9 mouse cellular contexts compared by ENCODE assay signal in genomic region chrX:102476784-102477183, GRCm38 (mm10). TPM values are rescaled to one million over a fixed set of nuclear protein-coding genes. Genes with fewer than 3 reads are reported as not detected.
DNase-seq lines count a peak whose midpoint lies in the region; ATAC-seq and TF ChIP-seq lines count a peak whose summit lies in the region.
"Had no signal": no experiment of that assay in that cellular context is flagged by ENCODE, and none has a peak within 500 bp of the region (broad histone marks: within the 10 kb centered on the region; RNA-seq: fewer than 3 reads in every experiment).

No protein-coding gene starts in this region.

- H3K27ac ChIP-seq in intestine, postnatal 0 days (ENCODE audit: low read depth, low read length), result no peak overlapping the region
- H3K27ac ChIP-seq in intestine, embryonic 16.5 days (ENCODE audit: low read length), result no peak overlapping the region
- H3K27ac ChIP-seq: embryonic facial prominence, embryonic 12.5 days had no signal

- 39% methylated on average over 3 of the region's 3 CpGs for WGBS in intestine, postnatal 0 days
- WGBS in intestine, embryonic 16.5 days, result 35% methylated on average over 3 of the region's 3 CpGs

- no peak overlapping the region for H3K4me3 ChIP-seq in intestine, postnatal 0 days (ENCODE audit: low read depth, low read length)
- no peak overlapping the region for H3K4me3 ChIP-seq in intestine, embryonic 16.5 days (ENCODE audit: low read length)
- H3K4me3 ChIP-seq: embryonic facial prominence, embryonic 12.5 days had no signal

- no peaks in the 10 kb centered on the region for H3K9me3 ChIP-seq in intestine, postnatal 0 days (ENCODE audit: control insufficient read depth)
- no peaks in the 10 kb centered on the region for H3K9me3 ChIP-seq in intestine, embryonic 16.5 days (ENCODE audit: control insufficient read depth, low read length)
- H3K9me3 ChIP-seq: embryonic facial prominence, embryonic 12.5 days had no signal

- ATAC-seq in intestine, postnatal 0 days, result no peak
- no peak for ATAC-seq in intestine, embryonic 16.5 days

- peak; percentile 75 for TF ChIP-seq CTCF in intestine, postnatal 0 days (IDR thresholded peaks at IDR 0.05; ENCODE audit: low read depth)

- no peaks in the 10 kb centered on the region for H3K4me1 ChIP-seq in intestine, postnatal 0 days (replicated peaks; ENCODE audit: control insufficient read depth, insufficient read depth, low read length)
- no peaks in the 10 kb centered on the region for H3K4me1 ChIP-seq in intestine, embryonic 16.5 days (ENCODE audit: control insufficient read depth, insufficient read depth, low read length)
- H3K4me1 ChIP-seq: embryonic facial prominence, embryonic 12.5 days had no signal

- H3K4me2 ChIP-seq in intestine, postnatal 0 days (replicated peaks; ENCODE audit: low read depth), result no peak overlapping the region
- no peak overlapping the region for H3K4me2 ChIP-seq in intestine, embryonic 16.5 days (ENCODE audit: low read depth, low read length)
- H3K4me2 ChIP-seq: embryonic facial prominence, embryonic 12.5 days had no signal

- no peaks in the 10 kb centered on the region for H3K36me3 ChIP-seq in intestine, postnatal 0 days (ENCODE audit: control insufficient read depth, insufficient read depth)
- H3K36me3 ChIP-seq in intestine, embryonic 16.5 days (ENCODE audit: control insufficient read depth, insufficient read depth, low read length), result no peaks in the 10 kb centered on the region
- H3K36me3 ChIP-seq: embryonic facial prominence, embryonic 12.5 days had no signal

- peak; percentile 42 for DNase-seq in adrenal gland, adult 2 months
- DNase-seq in embryo, embryonic 11.5 days (ENCODE audit: low read depth, low spot score), result peak; percentile 40
- DNase-seq in hindlimb bud, embryonic 11.5 days (ENCODE audit: extremely low spot score, low read depth, low spot score), result peak; percentile 35
- peak; percentile 71 for DNase-seq in left cerebral cortex, postnatal 4 days
- DNase-seq in ovary, postnatal 14 days (ENCODE audit: low spot score), result peak; percentile 55
- peak; percentile 61 for DNase-seq in thymus, postnatal 14 days

- H3K27me3 ChIP-seq in intestine, postnatal 0 days (replicated peaks; ENCODE audit: control insufficient read depth, insufficient read depth, low read length), result no peaks in the 10 kb centered on the region
- H3K27me3 ChIP-seq in intestine, embryonic 16.5 days (replicated peaks; ENCODE audit: control insufficient read depth, insufficient read depth, low read length), result no peaks in the 10 kb centered on the region
- H3K27me3 ChIP-seq: embryonic facial prominence, embryonic 12.5 days had no signal

- intact Hi-C loops in left cerebral cortex, postnatal 4 days (cut with DNase I), result loop anchor here (5.0 kb wide), 1 partner anchor 294 kb away; no protein-coding TSS in a partner anchor

- no peak overlapping the region for H3K9ac ChIP-seq in intestine, postnatal 0 days (ENCODE audit: low read depth, low read length)
- H3K9ac ChIP-seq in intestine, embryonic 16.5 days (ENCODE audit: low read depth, low read length), result no peak overlapping the region
- H3K9ac ChIP-seq: embryonic facial prominence, embryonic 12.5 days had no signal

RNA-seq across cellular contexts. Expression of gene Hdac8, which starts 28.4 kb away (rescaled TPM):
- polyA plus RNA-seq in intestine, postnatal 0 days (2015; fragmentation: Nextera tagmentation; extraction: Ambion mirVana), result 5.5 and 6.9 TPM in 2 replicates
- polyA plus RNA-seq in intestine, embryonic 16.5 days (2015; fragmentation: Nextera tagmentation; extraction: Ambion mirVana), result 7.7 and 8.2 TPM in 2 replicates
- 1 to 10 TPM; 7.7 to 8.8 TPM for total RNA-seq in adrenal gland, adult 2 months (2021)
- 1.0 and 1.6 TPM in 2 replicates for polyA plus RNA-seq in adrenal gland, adult 2 months (2012; rRNA removed)
- 10 to 100 TPM; 10.7 to 10.8 TPM for total RNA-seq in left cerebral cortex, postnatal 4 days (2021)
